Comparison of ENCODE assay signal across 8 mouse cellular contexts in the genomic region with DNA sequence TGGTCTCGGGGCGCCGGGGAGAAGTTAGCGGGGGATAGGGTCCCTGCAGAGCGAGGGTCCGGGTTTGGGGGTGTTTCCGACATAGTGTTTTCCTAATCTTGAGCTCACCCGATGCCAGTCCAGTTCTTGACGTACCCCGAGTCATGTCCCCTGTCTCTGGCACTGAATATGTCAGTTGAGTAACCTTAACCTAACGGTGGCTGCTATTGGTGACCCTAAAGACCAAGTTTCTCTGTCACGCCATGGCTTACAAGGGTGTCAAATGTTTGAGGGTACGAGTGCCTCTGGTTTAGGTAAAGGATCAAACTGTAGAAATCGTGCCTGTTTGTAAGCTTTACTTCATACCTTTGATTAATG. TPM values are rescaled to one million over a fixed set of nuclear protein-coding genes. Genes with fewer than 3 reads are reported as not detected.
DNase-seq lines count a peak whose midpoint lies in the region; ATAC-seq and TF ChIP-seq lines count a peak whose summit lies in the region.

No protein-coding gene starts in this region.

- H3K27me3 ChIP-seq in kidney, embryonic 15.5 days, result no peaks in the 10 kb centered on the region
- no peaks in the 10 kb centered on the region for H3K27me3 ChIP-seq in hindbrain, embryonic 15.5 days
- H3K27me3 ChIP-seq in midbrain, embryonic 15.5 days (replicated peaks), result no peaks in the 10 kb centered on the region

- peak overlapping the region; percentile 85 for H3K9ac ChIP-seq in kidney, embryonic 15.5 days
- H3K9ac ChIP-seq in hindbrain, embryonic 15.5 days, result peak overlapping the region; percentile 81
- H3K9ac ChIP-seq in midbrain, embryonic 15.5 days, result peak overlapping the region; percentile 89

- H3K36me3 ChIP-seq in kidney, embryonic 15.5 days, result no peaks in the 10 kb centered on the region
- no peaks in the 10 kb centered on the region for H3K36me3 ChIP-seq in hindbrain, embryonic 15.5 days
- H3K36me3 ChIP-seq in midbrain, embryonic 15.5 days (replicated peaks), result no peaks in the 10 kb centered on the region

- peak overlapping the region; percentile 88 for H3K4me3 ChIP-seq in kidney, embryonic 15.5 days (replicated peaks)
- peak overlapping the region; percentile 83 for H3K4me3 ChIP-seq in bone marrow macrophage, adult 2 months (ENCODE audit: insufficient read depth, low read length)
- peak overlapping the region; percentile 72 for H3K4me3 ChIP-seq in hindbrain, embryonic 15.5 days
- H3K4me3 ChIP-seq in midbrain, embryonic 15.5 days, result peak overlapping the region; percentile 77

- peak overlapping the region; percentile 99 for H3K27ac ChIP-seq in kidney, embryonic 15.5 days
- H3K27ac ChIP-seq in bone marrow macrophage, adult 2 months (ENCODE audit: insufficient read depth, low read depth, low read length), result peak overlapping the region; percentile 98
- H3K27ac ChIP-seq in hindbrain, embryonic 15.5 days (replicated peaks), result peak overlapping the region; percentile 99
- peak overlapping the region; percentile 99 for H3K27ac ChIP-seq in midbrain, embryonic 15.5 days

- no peak for TF ChIP-seq CTCF in bone marrow macrophage, adult 2 months (IDR thresholded peaks at IDR 0.05; ENCODE audit: low read depth, low read length)

- DNase-seq in kidney, postnatal 4 days, result no peak
- DNase-seq in embryo, embryonic 11 days, result no peak
- no peak for DNase-seq in ovary, postnatal 10 days (ENCODE audit: low spot score)
- no peak for DNase-seq in spleen, postnatal 10 days (ENCODE audit: low spot score in 2 of 2)

- H3K4me1 ChIP-seq in kidney, embryonic 15.5 days, result peaks cover 16% of the 10 kb centered on the region
- H3K4me1 ChIP-seq in bone marrow macrophage, adult 2 months (ENCODE audit: control insufficient read depth, insufficient read depth, low read length), result peaks cover 14% of the 10 kb centered on the region
- H3K4me1 ChIP-seq in hindbrain, embryonic 15.5 days (replicated peaks), result peaks cover 16% of the 10 kb centered on the region
- peaks cover 15% of the 10 kb centered on the region for H3K4me1 ChIP-seq in midbrain, embryonic 15.5 days

- no peak for ATAC-seq in kidney, embryonic 15.5 days (replicated peaks; ENCODE audit: low FRiP score)
- ATAC-seq in hindbrain, embryonic 15.5 days (ENCODE audit: low FRiP score, low read depth), result peak; percentile 62; the same call in 1 of the 2 replicates
- peak; percentile 71 for ATAC-seq in midbrain, embryonic 15.5 days (replicated peaks)

- WGBS in kidney, embryonic 15.5 days, result 2% methylated on average over 14 of the region's 14 CpGs
- WGBS in hindbrain, embryonic 15.5 days, result 3% methylated on average over 14 of the region's 14 CpGs
- WGBS in midbrain, embryonic 15.5 days, result 5% methylated on average over 14 of the region's 14 CpGs

- peak overlapping the region; percentile 67 for H3K4me2 ChIP-seq in kidney, embryonic 15.5 days
- H3K4me2 ChIP-seq in hindbrain, embryonic 15.5 days, result peak overlapping the region; percentile 70
- peak overlapping the region; percentile 53 for H3K4me2 ChIP-seq in midbrain, embryonic 15.5 days

- no peak for TF ChIP-seq POLR2A in bone marrow macrophage, adult 2 months (IDR thresholded peaks at IDR 0.05; ENCODE audit: borderline replicate concordance, low read depth, low read length)

- H3K9me3 ChIP-seq in kidney, embryonic 15.5 days (replicated peaks), result no peaks in the 10 kb centered on the region
- no peaks in the 10 kb centered on the region for H3K9me3 ChIP-seq in hindbrain, embryonic 15.5 days
- no peaks in the 10 kb centered on the region for H3K9me3 ChIP-seq in midbrain, embryonic 15.5 days

RNA-seq across cellular contexts. Expression of gene Odf2l, which starts 0.6 kb away (rescaled TPM):
- polyA plus RNA-seq in kidney, embryonic 15.5 days (2015; fragmentation: Nextera tagmentation; extraction: Ambion mirVana), result 17.5 and 18.7 TPM in 2 replicates
- polyA plus RNA-seq in bone marrow macrophage, adult 2 months (2012; ENCODE audit: insufficient read depth, insufficient read length, missing spikeins), result 15.0 and 22.8 TPM in 2 replicates
- polyA plus RNA-seq in hindbrain, embryonic 15.5 days (2015; fragmentation: Nextera tagmentation; extraction: Ambion mirVana), result 9.5 and 11.7 TPM in 2 replicates
- polyA plus RNA-seq in midbrain, embryonic 15.5 days (2015; fragmentation: Nextera tagmentation; extraction: Ambion mirVana), result 13.1 and 13.7 TPM in 2 replicates

RNA-seq across cellular contexts. Expression of gene Clca2, which starts 19.7 kb away (rescaled TPM):
- polyA plus RNA-seq in kidney, embryonic 15.5 days (2015; fragmentation: Nextera tagmentation; extraction: Ambion mirVana), result 0.32 and 0.41 TPM in 2 replicates
- not detected in 2 replicates for polyA plus RNA-seq in bone marrow macrophage, adult 2 months (2012; ENCODE audit: insufficient read depth, insufficient read length, missing spikeins)
- polyA plus RNA-seq in hindbrain, embryonic 15.5 days (2015; fragmentation: Nextera tagmentation; extraction: Ambion mirVana), result not detected in 2 replicates
- 0.08 TPM in 2 replicates for polyA plus RNA-seq in midbrain, embryonic 15.5 days (2015; fragmentation: Nextera tagmentation; extraction: Ambion mirVana)
